Mouse (Mus musculus): ENCODE measurements around the gene Tpcn2. TPM values are rescaled to one million over a fixed set of nuclear protein-coding genes. Genes with fewer than 3 reads are reported as not detected.

Gene Tpcn2
- total RNA-seq, 2 experiments from 2014 or later, result 4.7 to 4.8 TPM

GRCm38 (mm10) chr7:145300321-145301007, 16.7 kb upstream of the Tpcn2 start, which contains the start of gene Mrgprf:
Gene Mrgprf (plus strand): TSS chr7:145300828.
- intact Hi-C loops (cut with DNase I), result no loop called here

DNA sequence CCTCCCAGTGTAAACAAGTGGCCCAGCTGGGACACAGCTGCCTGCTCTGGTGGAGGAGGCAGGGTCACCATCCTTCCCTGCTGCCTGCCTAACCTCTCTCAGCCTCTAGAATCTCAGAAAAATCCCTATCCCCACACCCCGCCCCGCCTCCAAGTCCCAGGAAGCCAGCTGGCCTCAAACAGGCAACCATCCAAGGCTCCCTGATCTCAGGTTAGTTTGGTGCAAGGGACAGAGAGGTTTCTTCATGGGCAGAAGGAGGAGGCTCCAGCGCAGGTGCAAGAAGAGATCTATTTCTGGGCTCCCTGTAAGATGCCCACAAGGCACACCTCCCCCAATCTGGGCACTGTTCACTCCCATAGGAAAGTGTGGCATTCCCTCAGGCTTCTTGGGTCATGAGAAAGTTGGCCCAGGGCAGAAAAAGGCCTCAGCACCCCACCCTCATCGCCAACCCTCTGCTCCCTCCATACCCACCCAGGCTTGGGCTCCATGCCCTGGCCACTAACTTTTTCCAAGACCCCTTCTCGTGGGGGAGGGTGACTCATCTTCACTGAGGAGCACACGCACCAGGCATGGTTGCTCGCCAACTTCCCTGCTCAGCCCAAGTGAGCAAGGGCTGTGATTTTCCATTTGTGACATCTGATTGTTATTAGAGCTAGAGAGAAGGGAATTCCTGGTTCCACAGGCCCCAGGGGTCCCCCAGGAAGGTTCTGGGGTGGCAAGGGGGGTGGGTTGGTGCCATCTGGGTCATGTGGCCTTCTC, 15.9 kb upstream of the Tpcn2 start:
- intact Hi-C loops (cut with DNase I), result no loop called here
- peak in 1 of 2 experiments; percentile 35 for DNase-seq (ENCODE audit: low spot score in 2 of 2)

More at GRCm38 (mm10) chr7:145300321-145301007, 16.7 kb upstream of the Tpcn2 start, which contains the start of gene Mrgprf:
- DNase-seq (ENCODE audit: low spot score in 2 of 2), result peak in 1 of 2 experiments; percentile 34

- intact Hi-C loops (cut with DNase I), result no loop called here
- no peak for DNase-seq (ENCODE audit: low spot score in 2 of 2)
These were observed 15.1 kb upstream of the Tpcn2 start for GRCm38 (mm10) chr7:145298666-145299490.

DNA sequence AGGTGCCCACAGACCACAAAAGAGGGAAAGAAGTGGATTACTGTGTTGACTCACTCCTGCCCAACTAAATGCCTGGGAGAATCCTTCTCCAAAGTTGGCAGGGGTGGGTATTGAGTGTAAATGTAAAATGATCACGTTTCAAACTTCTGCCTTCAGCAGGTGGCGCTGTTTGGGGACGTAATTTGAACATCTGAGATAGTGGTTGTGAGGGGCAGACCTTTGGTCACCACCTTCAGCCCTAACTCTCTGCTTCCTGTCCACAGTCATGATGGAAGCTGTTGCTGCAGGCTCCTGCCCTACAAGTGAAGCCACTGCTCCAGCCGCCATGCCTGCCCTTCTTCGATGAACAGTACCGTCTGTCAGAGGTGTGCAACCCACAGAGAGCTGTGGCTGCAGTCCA, 10.0 kb upstream of the Tpcn2 start:
- no peak for DNase-seq (ENCODE audit: low spot score in 2 of 2)
- intact Hi-C loops (cut with DNase I), result no loop called here

DNA sequence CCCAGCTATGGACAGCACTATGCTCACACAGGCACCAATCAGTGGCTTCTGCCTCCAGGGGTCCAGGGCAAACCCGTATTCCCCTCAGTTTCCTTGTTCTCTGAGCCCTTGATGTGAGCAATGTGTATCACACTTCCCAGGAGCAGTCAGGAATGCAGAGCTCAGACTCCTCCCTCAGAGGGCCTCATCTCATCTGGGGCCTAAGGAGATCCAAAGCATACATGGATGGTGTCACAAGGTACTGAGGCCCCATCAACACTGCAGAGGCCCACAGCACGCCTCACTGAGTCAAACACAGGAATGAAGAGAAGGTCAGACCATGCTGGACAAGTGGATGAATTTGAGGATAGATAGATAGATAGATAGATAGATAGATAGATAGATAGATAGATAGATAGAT, 8.9 kb upstream of the Tpcn2 start:
- intact Hi-C loops (cut with DNase I), result no loop called here
- DNase-seq (ENCODE audit: low spot score in 2 of 2), result no peak

- no peak for DNase-seq (ENCODE audit: low spot score in 2 of 2)
- intact Hi-C loops (cut with DNase I), result no loop called here
These were observed 8.0 kb upstream of the Tpcn2 start for GRCm38 (mm10) chr7:145291847-145292246.

DNA sequence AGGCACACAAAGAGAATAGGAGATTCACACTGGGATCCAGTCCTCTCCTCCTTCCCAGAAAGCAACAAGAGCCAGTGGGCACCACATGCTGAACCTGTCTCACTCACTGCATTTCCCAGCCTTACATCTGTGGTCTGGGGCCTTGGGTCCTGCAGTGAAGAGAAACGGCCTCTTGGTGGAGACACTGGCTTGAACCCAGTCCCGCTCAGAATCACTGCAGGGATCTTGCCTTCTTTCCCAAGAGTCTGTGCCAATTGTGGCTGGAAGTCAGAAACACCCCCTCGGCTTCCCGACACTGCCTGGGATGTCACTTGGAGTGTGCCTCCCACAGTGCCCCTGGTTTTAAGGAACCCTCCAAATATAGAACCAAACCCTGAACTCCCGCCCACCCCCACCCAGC, 5.5 kb upstream of the Tpcn2 start:
- intact Hi-C loops (cut with DNase I), result no loop called here
- DNase-seq (ENCODE audit: low spot score in 2 of 2), result peak in 1 of 2 experiments; percentile 43

DNA sequence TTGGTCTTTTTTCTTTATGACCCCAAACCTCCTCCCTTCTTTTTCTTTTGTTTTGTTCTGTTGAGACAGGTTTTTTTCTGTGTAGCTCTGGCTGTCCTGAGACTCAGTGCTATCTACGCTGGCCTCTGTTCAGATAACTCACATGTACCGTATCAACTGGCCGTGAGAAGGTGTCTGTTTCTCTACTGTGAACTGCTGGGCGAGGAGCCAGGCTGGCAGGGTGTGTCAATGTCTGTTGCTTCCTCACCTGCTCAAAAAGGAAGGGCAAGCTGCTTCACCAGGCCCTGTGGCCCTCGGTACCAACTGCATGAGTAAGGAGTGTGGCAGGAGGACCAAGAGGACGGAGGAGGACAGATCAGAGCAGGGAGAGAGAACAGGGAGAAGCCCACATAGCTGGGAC, 3.6 kb upstream of the Tpcn2 start:
- no peak for DNase-seq (ENCODE audit: low spot score in 2 of 2)
- intact Hi-C loops (cut with DNase I), result no loop called here

- intact Hi-C loops (cut with DNase I), result no loop called here
- DNase-seq (ENCODE audit: low spot score in 2 of 2), result no peak
These were observed 1.7 kb upstream of the Tpcn2 start for GRCm38 (mm10) chr7:145285476-145285875.

- intact Hi-C loops (cut with DNase I), result no loop called here
- no peak for DNase-seq (ENCODE audit: low spot score in 2 of 2)
These were observed 482 bp upstream of the Tpcn2 start for GRCm38 (mm10) chr7:145284293-145284692.

- DNase-seq (ENCODE audit: low spot score in 2 of 2), result no peak
- intact Hi-C loops (cut with DNase I), result no loop called here
These were observed 770 bp downstream of the Tpcn2 start for GRCm38 (mm10) chr7:145283041-145283440.

DNA sequence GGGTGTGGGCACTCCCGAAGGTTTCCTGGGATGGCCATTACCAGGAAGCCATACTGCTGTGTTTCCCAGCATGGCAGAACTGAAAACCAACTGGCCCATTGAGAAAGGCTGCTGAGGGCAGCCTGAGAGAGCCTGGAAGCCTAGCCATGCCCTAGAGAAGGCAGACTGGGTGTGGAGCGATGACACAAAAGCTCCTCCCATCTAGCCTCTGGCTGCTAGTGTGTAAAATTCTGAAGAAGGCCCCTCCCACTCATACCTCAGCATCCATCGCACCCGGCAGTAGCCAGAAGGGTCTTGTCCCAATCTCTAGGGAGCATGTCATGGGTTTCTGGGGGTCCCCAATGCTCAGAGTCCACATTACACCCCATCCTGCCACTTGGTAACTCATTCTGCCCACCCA, 2.4 kb downstream of the Tpcn2 start:
- intact Hi-C loops (cut with DNase I), result no loop called here
- DNase-seq (ENCODE audit: low spot score in 2 of 2), result no peak

DNA sequence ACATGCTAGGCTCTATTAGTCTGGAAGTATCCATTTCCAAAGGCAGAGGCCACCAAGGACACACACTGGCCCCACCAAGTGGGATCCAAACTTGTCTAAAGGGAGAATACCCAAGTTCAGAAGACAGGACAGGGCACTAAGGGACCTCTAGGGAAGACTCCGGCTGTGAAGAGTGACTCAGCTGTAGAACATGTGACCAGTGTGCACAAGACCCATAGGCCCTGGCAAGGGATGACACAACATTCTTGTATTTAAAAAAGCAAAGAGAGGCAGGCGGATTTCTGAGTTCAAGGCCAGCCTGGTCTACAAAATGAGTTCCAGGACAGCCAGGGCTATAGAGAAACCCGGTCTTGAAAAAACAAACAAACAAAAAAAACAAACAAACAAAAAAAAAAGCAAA, 8.3 kb downstream of the Tpcn2 start:
- intact Hi-C loops (cut with DNase I), result no loop called here
- no peak for DNase-seq (ENCODE audit: low spot score in 2 of 2)

DNA sequence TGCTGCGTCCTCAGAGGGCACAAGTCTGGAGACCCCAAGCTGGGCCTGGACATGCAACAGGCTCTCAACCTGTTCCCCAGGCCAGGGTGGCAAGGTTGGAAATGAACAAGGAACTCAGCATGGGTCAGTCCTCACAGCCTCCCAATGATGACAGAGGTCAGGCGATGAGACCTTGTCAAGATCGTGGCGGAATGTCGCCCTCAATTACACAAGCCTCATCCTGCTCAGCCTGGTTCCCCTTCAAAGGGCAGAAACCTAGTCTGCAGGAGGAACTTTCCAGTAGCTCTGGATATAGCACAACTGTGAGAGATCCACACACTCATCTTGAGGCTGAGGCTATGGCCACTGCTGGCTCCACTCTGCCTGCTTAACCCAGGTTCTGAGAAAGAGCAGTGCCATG, 12.9 kb downstream of the Tpcn2 start:
- DNase-seq (ENCODE audit: low spot score in 2 of 2), result no peak

GRCm38 (mm10) chr7:145268890-145269289, 14.9 kb downstream of the Tpcn2 start:
- no peak for DNase-seq (ENCODE audit: low spot score in 2 of 2)
- intact Hi-C loops (cut with DNase I), result no loop called here

More for the DNA sequence above, 12.9 kb downstream of the Tpcn2 start:
- intact Hi-C loops (cut with DNase I), result no loop called here

GRCm38 (mm10) chr7:145266011-145266410, 17.8 kb downstream of the Tpcn2 start:
- DNase-seq (ENCODE audit: low spot score in 2 of 2), result peak; percentile 8 to 24
- intact Hi-C loops (cut with DNase I), result no loop called here

GRCm38 (mm10) chr7:145264202-145264601, 19.6 kb downstream of the Tpcn2 start:
- DNase-seq (ENCODE audit: low spot score in 2 of 2), result no peak
- intact Hi-C loops (cut with DNase I), result no loop called here

- intact Hi-C loops (cut with DNase I), result no loop called here
- no peak for DNase-seq (ENCODE audit: low spot score in 2 of 2)
These were observed 27.7 kb downstream of the Tpcn2 start for GRCm38 (mm10) chr7:145256092-145256491.

GRCm38 (mm10) chr7:145253986-145254630, 29.7 kb downstream of the Tpcn2 start:
- no peak for DNase-seq (ENCODE audit: low spot score in 2 of 2)
- intact Hi-C loops (cut with DNase I), result no loop called here
